Mouse (Mus musculus) liver, embryonic 14.5 days (tissue): ENCODE measurements around the gene Hbb-bt.

Source experiments
- CTCF ChIP-seq: IDR thresholded peaks from 2 replicates; pipeline ENCODE4 v1.5.1; 2016; ENCODE audit warnings: antibody characterized with exemption, low read depth, control low read depth
- EP300 ChIP-seq: IDR thresholded peaks from 2 replicates; pipeline ENCODE4 v1.6.1; 2016; ENCODE audit warnings: antibody characterized with exemption, low read depth

DNA sequence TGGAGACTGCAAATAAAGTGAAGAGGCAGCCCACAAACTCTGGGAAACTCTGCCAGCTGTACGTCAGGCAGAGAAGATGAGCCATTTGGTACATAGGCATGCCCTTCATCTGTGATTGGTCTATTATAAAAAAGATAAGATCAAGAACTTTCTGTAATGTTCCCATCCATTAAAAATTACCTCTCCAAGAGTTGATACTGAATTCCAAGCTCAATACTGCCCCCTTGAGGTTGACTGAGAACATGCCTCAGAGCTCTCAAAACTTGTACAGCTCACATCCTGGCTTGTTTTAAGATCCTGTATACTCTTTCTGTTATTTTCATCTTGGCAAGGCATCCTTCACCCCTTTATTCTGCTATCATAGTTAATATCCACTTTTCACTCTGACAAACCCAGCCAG is 6.9 kb downstream of the Hbb-bt start:
- peak; percentile 82 for TF ChIP-seq CTCF
- TF ChIP-seq EP300, result no peak
